Mouse (Mus musculus): ENCODE results near the gene Olfr1348. TPM values are rescaled to one million over a fixed set of nuclear protein-coding genes. Genes with fewer than 3 reads are reported as not detected.

Olfr1348 gene
- polyA plus RNA-seq (2017; shearing (Covaris generic)), result not detected

DNA sequence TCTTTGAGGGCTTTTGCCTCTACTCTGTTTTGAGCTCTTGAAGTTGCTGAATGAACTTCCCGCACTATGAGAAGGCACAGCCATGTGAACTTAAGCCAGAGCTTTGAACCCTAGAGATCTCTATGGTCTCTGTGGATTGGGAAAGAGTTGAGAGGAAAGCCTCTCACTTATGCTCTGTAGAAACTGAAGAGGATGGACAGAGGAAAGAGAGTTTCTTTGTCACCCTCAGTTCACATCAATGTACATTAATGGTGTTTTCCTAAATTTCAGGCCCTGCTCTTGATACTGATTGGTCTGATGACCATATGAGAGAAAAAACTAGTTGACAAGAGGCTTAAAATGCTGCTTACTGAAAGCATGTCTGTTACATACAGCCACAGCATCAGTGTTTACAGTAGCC, at the start of gene Olfr1348:
Olfr1348 (minus strand) TSS at position 101 of the 400 bp plus-strand sequence.

GRCm38 (mm10) chr7:6522850-6523249, 14.3 kb upstream of the Olfr1348 start, which contains the start of gene Olfr1349:
Olfr1349 (minus strand) TSS chr7:6522950.

GRCm38 (mm10) chr7:6499655-6500054, 8.9 kb downstream of the Olfr1348 start, which contains the start of gene Olfr1347:
Olfr1347 (minus strand) TSS chr7:6499755.

GRCm38 (mm10) chr7:6486841-6487240, 21.7 kb downstream of the Olfr1348 start, which contains the start of gene Olfr5:
Olfr5 (minus strand) TSS chr7:6486941.

DNA sequence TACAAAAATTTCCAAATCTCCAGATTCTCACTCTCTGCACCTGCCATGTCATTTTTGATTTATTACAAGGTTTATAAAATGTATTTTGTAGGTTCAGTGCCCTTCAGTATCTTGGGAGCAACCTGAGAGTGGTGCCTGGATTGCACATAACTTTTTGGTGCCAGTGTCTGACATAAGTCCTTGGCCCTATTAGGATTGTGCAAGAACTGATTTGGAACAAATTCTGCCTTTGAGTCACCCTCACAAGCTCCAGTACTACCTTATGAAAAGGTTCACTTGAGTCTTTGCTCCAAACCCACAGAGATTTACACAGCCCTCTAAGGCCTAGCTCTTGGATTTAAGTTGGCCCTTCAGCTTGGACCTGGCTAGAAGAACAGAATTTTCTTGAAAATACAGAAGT, 41.6 kb downstream of the Olfr1348 start, which contains the start of gene Olfr1346:
Olfr1346 (plus strand) TSS at position 151 of the 400 bp plus-strand sequence.

GRCm38 (mm10) chr7:6455868-6456267, 52.7 kb downstream of the Olfr1348 start, which contains the start of gene Olfr1336:
Olfr1336 (plus strand) TSS chr7:6456168.

Other genes starting within 250 kb of the Olfr1348 start
- gene Zfp667, start 222.2 kb downstream of the Olfr1348 start, polyA plus RNA-seq (2017; shearing (Covaris generic)), result 8.4 TPM
- 0.22 TPM for gene Zfp583, start 177.5 kb downstream of the Olfr1348 start, polyA plus RNA-seq (2017; shearing (Covaris generic))
- gene Gm3854, start 165.0 kb downstream of the Olfr1348 start, polyA plus RNA-seq (2017; shearing (Covaris generic)), result 0.89 TPM
- gene Zfp78, start 145.5 kb downstream of the Olfr1348 start, polyA plus RNA-seq (2017; shearing (Covaris generic)), result 1.9 TPM
- gene Zfp28, start 125.5 kb downstream of the Olfr1348 start, polyA plus RNA-seq (2017; shearing (Covaris generic)), result 5.9 TPM
- gene Smim17, start 110.0 kb downstream of the Olfr1348 start, polyA plus RNA-seq (2017; shearing (Covaris generic)), result 0.61 TPM
- not detected for gene Gm20715, start 98.5 kb downstream of the Olfr1348 start, polyA plus RNA-seq (2017; shearing (Covaris generic))
- gene Olfr1344, start 70.1 kb downstream of the Olfr1348 start, polyA plus RNA-seq (2017; shearing (Covaris generic)), result not detected
- 0.05 TPM for gene Olfr1336, start 52.6 kb downstream of the Olfr1348 start, polyA plus RNA-seq (2017; shearing (Covaris generic))
- gene Olfr1346, start 41.6 kb downstream of the Olfr1348 start, polyA plus RNA-seq (2017; shearing (Covaris generic)), result 0.35 TPM
- not detected for gene Olfr5, start 21.8 kb downstream of the Olfr1348 start, polyA plus RNA-seq (2017; shearing (Covaris generic))
- not detected for gene Olfr1347, start 9.0 kb downstream of the Olfr1348 start, polyA plus RNA-seq (2017; shearing (Covaris generic))
- gene Olfr1349, start 14.2 kb upstream of the Olfr1348 start, polyA plus RNA-seq (2017; shearing (Covaris generic)), result not detected
- 0.24 TPM for gene Olfr1350, start 56.1 kb upstream of the Olfr1348 start, polyA plus RNA-seq (2017; shearing (Covaris generic))
- gene Zim1, start 187.7 kb upstream of the Olfr1348 start, polyA plus RNA-seq (2017; shearing (Covaris generic)), result not detected
- gene Peg3, start 221.7 kb upstream of the Olfr1348 start, polyA plus RNA-seq (2017; shearing (Covaris generic)), result not detected
- gene Usp29, start 221.8 kb upstream of the Olfr1348 start, polyA plus RNA-seq (2017; shearing (Covaris generic)), result 0.33 TPM